Mouse (Mus musculus) heart, postnatal 0 days (tissue): Measurements from ENCODE around the gene Aadacl2.

ENCODE experiments used
- CTCF ChIP-seq: IDR thresholded peaks from 2 replicates; pipeline ENCODE4 v1.5.1; 2016; ENCODE audit warnings: antibody characterized with exemption, control low read depth, low read depth
- EP300 ChIP-seq: IDR thresholded peaks from 2 replicates; pipeline ENCODE4 v1.6.1; 2016; ENCODE audit warnings: antibody characterized with exemption, low read depth

DNA sequence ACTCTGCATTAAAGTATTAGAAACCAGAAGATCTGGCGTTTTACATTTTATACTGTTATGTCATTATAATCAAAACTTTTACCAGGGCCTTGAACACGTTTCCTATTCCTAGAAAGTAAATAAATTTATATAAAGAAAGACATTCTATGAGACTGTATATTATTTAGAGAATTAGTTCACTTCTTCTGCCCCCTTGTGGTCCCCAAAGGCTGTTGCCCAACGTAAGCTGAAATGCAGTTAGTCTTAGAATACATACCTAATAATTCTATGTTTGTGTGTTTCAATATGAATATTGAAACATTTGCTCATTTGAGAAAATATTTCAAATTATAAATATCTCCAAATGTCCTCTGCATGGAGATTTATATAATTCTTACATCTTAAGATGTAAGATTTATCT lies 49.9 kb downstream of the Aadacl2 start:
- TF ChIP-seq EP300 (no peak), CTCF (peak; percentile 57)
